Mouse (Mus musculus): ENCODE data around the gene Olfr633.
A peak's percentile ranks its signal among the peaks of the same experiment; 100 is the strongest.
"Not testable (repeated sequence)": the region's sequence is repeated elsewhere in the genome, so short reads cannot be mapped to it uniquely, and the experiment has no call there.

The Olfr633 gene

DNA sequence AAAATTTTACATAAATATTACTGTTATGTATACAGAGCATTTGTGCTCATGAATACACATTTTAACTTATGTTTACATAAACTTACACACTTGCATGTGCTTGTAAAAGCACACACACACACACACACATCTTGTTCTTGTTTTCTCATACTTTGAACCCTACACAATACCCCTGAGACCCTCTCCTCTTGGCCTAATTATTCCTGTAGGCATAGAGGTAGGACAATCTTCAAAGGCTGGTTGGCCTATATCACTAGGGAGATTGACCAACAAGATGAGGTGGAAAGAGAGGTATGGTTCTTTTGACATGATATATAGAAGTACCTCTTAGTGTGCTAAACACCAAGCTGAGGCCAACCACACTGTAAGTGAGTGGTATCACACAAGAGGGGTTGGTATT lies at the start of gene Olfr633:
Olfr633 (plus strand) TSS at position 301 of the 400 bp plus-strand sequence.
- DNase-seq (ENCODE audit: low read depth, low spot score): no peak

DNA sequence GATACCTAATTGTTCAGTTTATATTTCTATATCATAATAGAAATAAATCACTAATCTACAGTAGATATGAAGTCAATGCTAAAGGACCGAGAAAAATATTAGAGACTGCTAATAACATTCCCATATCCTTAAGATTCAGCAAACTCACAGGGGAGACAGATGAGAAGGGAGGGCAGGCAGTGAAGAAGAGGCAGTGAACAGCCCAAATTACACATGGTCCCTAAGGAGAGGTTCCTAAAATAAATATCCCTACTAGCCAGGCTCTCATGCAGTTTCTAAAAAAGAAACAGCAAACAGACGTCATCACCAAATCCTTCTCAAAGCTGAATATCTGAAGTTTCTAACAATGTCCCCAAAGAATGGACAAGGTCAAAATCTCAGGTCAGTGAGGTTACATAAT lies 41.0 kb upstream of the Olfr633 start, which contains the start of gene Olfr65:
Olfr65 (plus strand) TSS at position 301 of the 400 bp plus-strand sequence.
- no peak for DNase-seq (ENCODE audit: low read depth, low spot score)

DNA sequence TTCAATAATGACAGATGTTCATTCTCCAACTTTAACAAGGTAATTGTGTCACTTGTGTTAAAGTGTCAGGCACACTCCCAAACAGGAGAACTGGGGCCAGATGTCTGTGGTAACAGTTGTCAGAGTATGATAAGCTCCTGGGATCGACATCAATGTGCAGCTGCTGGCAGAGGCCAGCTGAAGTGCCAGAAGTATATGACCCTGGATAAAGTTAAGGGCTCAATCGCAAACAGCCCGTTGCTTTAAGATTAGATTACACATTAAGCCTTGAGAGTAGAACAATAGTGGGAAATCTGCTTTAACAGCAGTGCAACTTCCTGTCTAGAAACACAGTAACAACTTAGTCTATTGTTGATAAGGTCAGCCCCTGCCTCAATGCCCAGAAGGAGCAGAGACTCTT lies 34.2 kb upstream of the Olfr633 start:
- peak; percentile 73 for DNase-seq (ENCODE audit: low read depth, low spot score)

DNA sequence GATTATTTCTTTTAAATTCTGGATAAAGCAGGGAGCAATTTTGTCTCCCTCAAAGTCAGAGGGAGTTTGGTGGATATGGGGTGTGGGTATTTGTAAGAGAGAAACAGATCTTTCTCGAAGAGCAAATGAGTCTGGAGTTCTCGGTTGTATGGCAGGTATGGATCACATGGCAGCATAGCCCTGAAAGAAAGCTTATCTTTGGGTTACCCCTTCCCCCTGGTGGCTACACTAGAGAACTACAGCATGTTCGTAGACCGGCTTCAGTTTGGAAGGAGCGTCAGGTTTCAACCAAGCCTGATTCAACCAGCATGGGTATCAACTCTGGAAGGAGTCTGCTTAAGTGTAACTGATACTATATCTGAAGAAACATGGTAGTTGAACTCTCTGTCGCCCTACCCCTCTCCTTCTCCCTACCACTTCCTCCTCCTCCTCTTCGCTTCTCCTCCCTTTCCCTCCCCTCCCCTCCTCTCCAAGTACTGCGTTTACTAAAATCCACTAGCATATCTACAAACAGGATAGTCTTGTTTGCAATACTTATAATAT lies 31.2 kb upstream of the Olfr633 start:
- DNase-seq (ENCODE audit: low read depth, low spot score): peak; percentile 82

DNA sequence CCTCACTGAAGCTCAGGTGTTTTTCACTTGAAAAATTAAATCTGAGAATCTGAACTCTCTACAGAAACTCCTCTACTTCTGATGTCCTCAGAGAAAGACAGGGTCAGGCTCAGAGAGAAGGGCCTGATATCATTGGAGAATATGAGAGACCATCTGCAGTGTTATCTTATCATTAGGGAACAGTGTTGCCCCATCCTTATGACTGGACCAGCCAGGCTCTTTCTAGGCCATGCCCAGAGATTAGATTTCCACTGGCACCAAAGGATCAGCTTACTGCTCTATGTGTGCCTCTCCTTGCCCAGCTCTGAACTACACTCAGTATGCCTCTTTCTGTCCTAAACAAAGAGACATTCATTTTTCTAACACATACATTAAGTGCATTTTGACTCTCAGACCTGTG lies 28.9 kb upstream of the Olfr633 start:
- peak; percentile 46 for DNase-seq (ENCODE audit: low read depth, low spot score)

DNA sequence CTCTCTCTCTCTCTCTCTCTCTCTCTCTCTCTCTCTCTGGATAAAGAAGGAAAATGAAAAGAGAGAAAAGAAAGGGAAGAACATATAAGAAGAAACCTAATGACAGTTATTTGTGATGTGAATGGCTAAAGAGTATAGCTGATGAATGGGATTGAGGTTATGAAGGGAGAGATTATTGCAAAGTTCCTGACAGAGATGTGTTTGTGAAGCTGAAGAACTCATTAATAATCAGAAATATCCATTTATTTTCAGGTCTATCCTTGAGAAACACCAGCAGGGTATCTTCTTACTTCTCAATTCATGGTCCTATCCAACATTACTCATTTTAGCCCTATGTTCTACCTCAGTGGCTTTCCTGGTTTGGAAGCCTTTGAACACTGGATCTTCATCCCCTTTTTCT lies 15.7 kb upstream of the Olfr633 start, which contains the start of gene Olfr631:
Olfr631 (plus strand) TSS at position 301 of the 400 bp plus-strand sequence.
- DNase-seq (ENCODE audit: low read depth, low spot score): no peak

DNA sequence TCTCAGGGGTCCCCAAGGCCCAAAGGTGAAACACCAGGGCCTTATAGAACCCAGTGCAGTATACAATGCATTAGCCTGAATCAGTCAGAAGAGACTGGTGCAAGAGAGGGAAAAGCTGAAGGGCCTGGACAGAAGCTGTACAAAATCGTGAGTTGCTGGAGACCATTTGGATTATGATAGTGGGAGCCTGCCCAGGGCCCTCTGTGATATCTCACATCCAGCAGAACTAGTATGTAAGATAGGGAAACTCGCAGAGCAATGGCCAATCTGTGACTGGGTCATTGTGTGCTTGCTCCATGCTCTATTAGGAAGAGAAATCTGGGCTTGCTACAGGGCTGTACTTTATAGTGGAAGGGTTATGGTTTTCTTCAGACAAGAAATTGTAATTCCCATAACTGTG lies 10.0 kb upstream of the Olfr633 start, which contains the start of gene Olfr632:
Olfr632 (plus strand) TSS at position 84 of the 400 bp plus-strand sequence.
- no peak for DNase-seq (ENCODE audit: low read depth, low spot score)

DNA sequence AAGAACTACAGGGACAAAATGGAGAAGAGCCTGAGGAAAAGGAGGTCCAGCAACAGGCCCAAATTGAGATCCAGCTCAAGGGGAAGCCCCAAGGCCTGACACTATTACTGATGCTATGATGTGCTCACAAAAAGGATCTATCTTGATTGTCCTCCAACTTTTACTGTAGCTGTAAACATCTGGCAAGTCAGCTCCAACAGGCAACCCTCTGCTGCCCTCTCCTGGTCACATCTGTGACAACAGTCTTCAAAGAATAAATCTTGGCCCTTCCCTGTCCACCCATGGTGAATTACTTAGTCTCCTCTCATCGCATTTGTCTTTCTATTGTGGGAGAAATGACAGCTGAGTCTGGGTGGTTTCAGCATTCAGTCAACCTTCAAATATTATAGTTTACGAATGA lies 1.5 kb upstream of the Olfr633 start:
- DNase-seq (ENCODE audit: low read depth, low spot score): peak; percentile 84

DNA sequence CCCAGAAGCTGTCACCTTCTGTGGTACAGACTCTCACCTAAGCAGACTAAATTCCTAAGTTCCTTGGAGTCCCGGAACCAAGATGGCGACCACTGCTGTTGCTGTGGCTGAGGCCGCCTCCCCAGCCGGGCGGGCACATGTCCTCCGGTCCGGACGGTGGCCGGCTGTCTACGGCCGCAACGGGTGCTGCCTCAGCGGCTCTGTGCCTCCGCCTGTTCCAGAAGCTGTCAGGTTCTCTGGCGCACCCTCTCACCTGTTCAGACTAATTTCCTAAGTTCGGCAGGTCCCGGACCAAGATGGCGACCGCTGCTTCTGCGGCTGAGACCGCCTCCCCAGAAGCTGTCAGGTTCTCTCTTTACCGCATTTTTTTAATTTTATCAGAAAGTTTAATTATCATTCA lies 22.6 kb downstream of the Olfr633 start:
- DNase-seq (ENCODE audit: low read depth, low spot score): not testable (repeated sequence)

DNA sequence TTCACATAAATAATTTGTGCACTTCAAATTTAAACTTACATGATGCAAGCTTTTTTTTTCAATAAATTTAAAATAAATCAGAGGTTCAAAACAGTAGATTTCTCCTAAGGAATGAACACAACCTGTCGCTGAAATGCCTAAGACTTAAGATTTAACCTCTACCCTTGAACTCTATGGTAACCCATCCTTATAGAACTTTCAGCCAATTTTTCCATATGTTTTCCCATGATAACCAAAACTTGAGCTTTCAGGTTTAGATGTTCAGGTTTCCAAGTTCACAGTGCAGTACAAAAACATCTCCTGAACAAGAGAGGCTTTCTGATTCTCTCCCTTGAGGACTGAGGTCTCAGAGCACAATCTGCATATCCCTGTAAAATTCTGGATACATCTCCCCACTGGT lies 26.6 kb downstream of the Olfr633 start, which contains the start of gene Olfr635:
Olfr635 (plus strand) TSS at position 301 of the 400 bp plus-strand sequence.
- no peak for DNase-seq (ENCODE audit: low read depth, low spot score)

DNA sequence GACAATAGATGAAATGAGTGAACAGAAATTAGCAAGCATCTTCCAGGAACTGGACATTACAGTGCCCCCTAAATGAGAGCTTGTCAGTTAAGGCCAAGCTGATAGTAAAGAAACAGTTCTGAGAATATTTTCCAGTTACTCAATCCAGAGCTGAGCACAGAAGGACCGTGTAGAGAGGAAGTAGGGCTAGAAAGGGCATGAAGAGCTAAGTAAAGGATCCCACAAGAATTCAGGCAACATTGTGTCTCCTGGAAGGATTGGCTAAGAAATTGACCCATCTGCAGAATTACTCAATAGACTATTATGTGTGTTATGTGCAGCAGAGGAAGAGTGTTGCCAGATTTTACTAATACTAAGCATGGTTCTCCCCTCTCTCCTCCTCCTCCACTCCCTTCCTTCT lies 27.5 kb downstream of the Olfr633 start:
- no peak for DNase-seq (ENCODE audit: low read depth, low spot score)

DNA sequence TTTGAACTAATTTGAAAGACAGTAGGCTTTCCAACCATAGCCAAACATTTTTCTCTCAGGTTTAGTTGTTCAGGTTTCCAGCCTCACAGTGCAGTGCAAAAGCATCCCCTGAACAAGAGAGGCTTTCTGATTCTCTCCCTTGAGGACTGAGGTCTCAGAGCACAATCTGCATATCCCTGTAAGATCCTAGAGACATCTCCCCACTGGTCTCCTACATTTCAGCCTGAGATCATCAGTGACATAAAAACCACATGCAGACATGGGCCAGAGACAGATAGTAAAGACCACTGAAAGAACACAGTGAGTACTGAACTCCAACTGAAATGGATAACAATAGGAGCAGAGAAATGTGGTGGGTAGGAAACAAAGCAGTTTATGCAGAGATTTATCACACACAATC lies 54.2 kb downstream of the Olfr633 start, which contains the start of gene Olfr638:
Olfr638 (plus strand) TSS at position 301 of the 400 bp plus-strand sequence.
- DNase-seq (ENCODE audit: low read depth, low spot score): no peak
